ENCODE assay signal across 25 mouse cellular contexts in the genomic region with DNA sequence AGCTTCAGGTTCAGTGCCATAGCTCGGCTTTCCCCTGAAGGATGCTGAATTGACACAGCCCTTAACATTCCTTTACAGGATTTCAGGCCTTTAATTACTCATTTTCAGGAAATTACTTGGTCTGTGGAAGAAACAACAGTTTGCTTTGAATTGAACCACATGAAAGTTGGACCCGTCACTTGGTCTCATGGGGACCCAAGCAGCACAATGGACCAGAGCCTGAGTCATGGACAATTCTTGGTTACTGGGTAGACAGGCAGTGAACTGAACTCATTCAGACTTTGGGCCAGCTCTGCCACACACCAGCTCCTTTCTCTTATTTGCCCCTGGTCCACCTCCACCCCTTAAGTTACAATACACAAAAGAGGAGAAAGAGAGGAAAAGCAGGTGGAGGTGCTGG.
DNase-seq lines count a peak whose midpoint lies in the region; ATAC-seq and TF ChIP-seq lines count a peak whose summit lies in the region.
"Had no signal": no experiment of that assay in that cellular context is flagged by ENCODE, and none has a peak within 500 bp of the region (broad histone marks: within the 10 kb centered on the region; RNA-seq: fewer than 3 reads in every experiment).

No protein-coding gene starts in this region.

- no peak for TF ChIP-seq CTCF in gastrocnemius, adult 2 months (IDR thresholded peaks at IDR 0.05)
- TF ChIP-seq CTCF in layer of hippocampus, adult 2 months (conservative IDR thresholded peaks at IDR 0.05), result no peak

- peaks cover 3% of the 10 kb centered on the region; the same call in 1 of the 2 replicates for H3K4me1 ChIP-seq in neural tube, embryonic 15.5 days
- H3K4me1 ChIP-seq: liver, embryonic 15.5 days; midbrain, embryonic 10.5 days; midbrain, embryonic 15.5 days had no signal

- H3K9ac ChIP-seq in neural tube, embryonic 15.5 days (replicated peaks), result no peak overlapping the region
- H3K9ac ChIP-seq: heart, embryonic 15.5 days; hindbrain, embryonic 14.5 days; limb, embryonic 12.5 days; liver, embryonic 15.5 days; lung, embryonic 14.5 days; midbrain, embryonic 15.5 days had no signal

- H3K9me3 ChIP-seq in neural tube, embryonic 15.5 days (replicated peaks), result no peaks in the 10 kb centered on the region
- H3K9me3 ChIP-seq: heart, embryonic 15.5 days; limb, embryonic 12.5 days; liver, embryonic 15.5 days; midbrain, embryonic 10.5 days; midbrain, embryonic 15.5 days had no signal

- H3K4me2 ChIP-seq in neural tube, embryonic 15.5 days, result no peak overlapping the region
- H3K4me2 ChIP-seq: heart, embryonic 15.5 days; hindbrain, embryonic 14.5 days; liver, embryonic 15.5 days; lung, embryonic 14.5 days; midbrain, embryonic 15.5 days had no signal

- ATAC-seq in neural tube, embryonic 15.5 days (ENCODE audit: low FRiP score), result no peak
- ATAC-seq: forebrain, embryonic 14.5 days; intestine, postnatal 0 days; midbrain, embryonic 15.5 days had no signal

- H3K27me3 ChIP-seq in neural tube, embryonic 15.5 days (replicated peaks), result no peaks in the 10 kb centered on the region
- H3K27me3 ChIP-seq: heart, embryonic 15.5 days; limb, embryonic 12.5 days; midbrain, embryonic 15.5 days had no signal

- whole genome bisulfite sequencing in neural tube, embryonic 15.5 days, result 80% methylated on average over 2 of the region's 2 CpGs

- H3K36me3 ChIP-seq in neural tube, embryonic 15.5 days, result no peaks in the 10 kb centered on the region
- H3K36me3 ChIP-seq: heart, embryonic 15.5 days; limb, embryonic 12.5 days; liver, embryonic 15.5 days; midbrain, embryonic 10.5 days; midbrain, embryonic 15.5 days had no signal

- H3K27ac ChIP-seq in gastrocnemius, adult 2 months, result peak overlapping the region; percentile 79
- peak overlapping the region; percentile 57; the same call in 1 of the 2 replicates for H3K27ac ChIP-seq in layer of hippocampus, adult 2 months
- 0 out of 2 replicates have a peak overlapping the region, but pooled peaks have one; percentile 9 for H3K27ac ChIP-seq in neural tube, embryonic 15.5 days (replicated peaks)
- H3K27ac ChIP-seq: hindbrain, embryonic 14.5 days; limb, embryonic 12.5 days; liver, embryonic 15.5 days; midbrain, embryonic 10.5 days; midbrain, embryonic 15.5 days had no signal

- H3K4me3 ChIP-seq in gastrocnemius, adult 2 months, result no peak overlapping the region
- no peak overlapping the region for H3K4me3 ChIP-seq in layer of hippocampus, adult 2 months
- H3K4me3 ChIP-seq in neural tube, embryonic 15.5 days (replicated peaks), result no peak overlapping the region
- H3K4me3 ChIP-seq: heart, embryonic 15.5 days; limb, embryonic 12.5 days; liver, embryonic 15.5 days; midbrain, embryonic 10.5 days; midbrain, embryonic 15.5 days had no signal

- intact Hi-C loops in gastrocnemius, adult 2 months (cut with DNase I), result no loop called here
- intact Hi-C loops in gastrocnemius, postnatal 14 days (cut with DNase I; ENCODE audit: low total_unique reads), result no loop called here

- DNase-seq in gastrocnemius, adult 2 months, result no peak
- no peak for DNase-seq in gastrocnemius, postnatal 14 days
- DNase-seq in layer of hippocampus, adult 2 months (ENCODE audit: low spot score in 2 of 2), result no peak
- no peak for DNase-seq in layer of hippocampus, postnatal 10 days (ENCODE audit: low spot score in 2 of 2)
- DNase-seq in neural tube, embryonic 10.5 days (ENCODE audit: extremely low spot score, low spot score), result no peak
- DNase-seq in kidney, postnatal 36 days, result no peak
- DNase-seq: adrenal gland, postnatal 14 days; cerebellum, adult 11-12 months; cerebellum, postnatal 10 days; kidney, postnatal 25 days; layer of hippocampus, postnatal 36 days; lung, embryonic 14.5 days; right cerebral cortex, adult 18-20 months; spleen, adult 18-20 months; thymus, adult 2 months; thymus, postnatal 36 days had no signal

Comparison
In these comparisons a context has a peak if more than half of its experiments do, and no peak if none do; other contexts are left out.
1. H3K27ac ChIP-seq: peak in every context shown above with its lines; median percentile 79 in gastrocnemius, adult 2 months; 57 in layer of hippocampus, adult 2 months; 9 in neural tube, embryonic 15.5 days.